Mouse (Mus musculus) 3T3-L1 (cell line): ENCODE data around the gene Tenm3.

Source experiments
- DNase-seq: peaks from one replicate; pipeline ENCODE4 v3.0.0-alpha.2; 2015; ENCODE audit warnings: low read depth, low spot score

Gene Tenm3

DNA sequence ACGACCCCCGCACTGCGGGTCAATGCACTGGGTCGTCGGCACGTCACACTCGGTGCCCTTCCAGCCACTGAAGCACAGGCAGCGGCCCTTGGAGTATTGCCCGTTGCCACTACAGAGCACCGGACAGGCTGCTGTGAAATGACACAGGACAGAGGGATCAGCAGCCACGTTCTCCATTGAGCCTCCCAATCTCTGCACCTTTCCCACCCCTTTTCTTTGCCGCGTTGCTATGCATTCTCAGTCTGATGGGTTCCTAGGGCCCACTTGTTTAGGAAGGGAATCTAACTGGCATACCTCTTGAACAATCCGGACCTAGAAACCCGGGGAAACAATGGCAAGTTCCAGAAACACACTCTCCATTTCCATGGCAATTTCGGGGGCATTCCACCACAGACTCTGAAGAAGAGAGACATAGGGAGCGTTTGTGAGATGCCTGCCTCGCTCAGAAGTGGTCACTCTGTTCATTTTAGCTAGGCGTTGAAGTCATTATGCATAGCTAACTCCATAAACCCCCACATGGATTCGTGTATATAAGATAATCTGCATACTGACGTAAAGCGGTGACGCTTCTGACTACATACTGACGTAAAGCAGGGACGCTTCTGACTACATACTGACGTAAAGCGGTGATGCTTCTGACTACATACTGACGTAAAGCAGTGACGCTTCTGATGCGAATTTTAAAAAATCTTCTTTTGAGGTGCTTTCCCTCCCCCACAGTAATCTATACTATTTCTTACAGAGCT, 501.3 kb downstream of the Tenm3 start:
- DNase-seq = no peak

DNA sequence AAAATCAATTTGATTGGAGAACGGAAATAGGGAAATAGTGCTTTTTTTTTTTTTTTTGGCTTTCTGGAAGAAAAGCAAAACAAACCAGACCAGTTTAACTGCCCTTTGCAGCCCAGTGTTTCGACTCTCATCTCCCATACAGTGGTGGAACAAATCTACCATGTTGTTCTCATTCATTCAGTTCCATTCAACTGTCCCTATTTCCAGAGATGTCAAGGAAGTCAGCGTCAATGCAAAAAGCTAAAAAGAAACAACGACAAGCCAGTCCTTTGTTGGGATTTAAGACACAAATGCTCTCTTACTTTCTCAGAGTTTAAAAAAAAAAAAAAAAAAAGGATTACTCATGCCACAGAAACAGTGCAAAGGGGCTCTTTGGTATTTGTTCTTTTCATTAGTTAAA, 502.1 kb downstream of the Tenm3 start:
- DNase-seq = no peak

DNA sequence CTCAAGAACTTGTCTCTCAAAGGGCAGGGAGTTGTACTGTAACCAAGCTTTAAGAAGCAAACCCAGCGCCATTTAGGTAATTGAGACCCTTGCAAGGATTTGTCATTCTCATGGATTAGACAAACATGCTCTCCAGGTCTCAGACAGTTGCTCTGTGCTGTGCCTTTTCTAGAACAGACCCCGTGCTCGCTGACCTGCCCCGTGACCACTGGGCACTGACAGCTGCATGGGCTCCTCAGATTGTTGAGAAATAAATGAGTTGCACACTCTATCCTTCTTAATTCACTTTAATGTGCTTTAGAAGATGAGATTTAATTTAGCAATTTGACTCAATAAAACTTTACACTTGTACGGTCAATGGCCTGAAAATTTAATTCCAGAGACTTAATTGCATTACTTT, 502.5 kb downstream of the Tenm3 start:
- DNase-seq = no peak

- no peak for DNase-seq
Observed at GRCm38 (mm10) chr8:48322655-48323265, 521.0 kb downstream of the Tenm3 start.

DNA sequence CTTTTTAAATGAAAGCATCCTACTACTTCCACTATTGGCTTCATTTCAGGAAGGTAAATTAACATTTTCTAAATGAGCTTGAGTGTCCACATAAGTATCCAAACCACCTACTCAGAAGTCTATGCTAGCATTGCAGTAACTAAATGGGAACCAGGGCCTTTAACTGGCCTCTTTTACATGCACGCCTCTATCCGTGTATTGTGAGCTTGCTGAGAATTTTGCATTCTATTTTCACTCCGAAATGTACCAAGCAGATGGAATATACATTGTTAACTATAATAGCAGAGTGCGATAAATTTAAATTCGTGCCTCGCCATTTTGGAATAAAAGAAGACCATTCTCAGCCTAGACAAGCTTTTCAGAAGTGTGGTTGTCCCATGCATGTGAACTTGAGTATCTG, 521.5 kb downstream of the Tenm3 start:
- no peak for DNase-seq

DNA sequence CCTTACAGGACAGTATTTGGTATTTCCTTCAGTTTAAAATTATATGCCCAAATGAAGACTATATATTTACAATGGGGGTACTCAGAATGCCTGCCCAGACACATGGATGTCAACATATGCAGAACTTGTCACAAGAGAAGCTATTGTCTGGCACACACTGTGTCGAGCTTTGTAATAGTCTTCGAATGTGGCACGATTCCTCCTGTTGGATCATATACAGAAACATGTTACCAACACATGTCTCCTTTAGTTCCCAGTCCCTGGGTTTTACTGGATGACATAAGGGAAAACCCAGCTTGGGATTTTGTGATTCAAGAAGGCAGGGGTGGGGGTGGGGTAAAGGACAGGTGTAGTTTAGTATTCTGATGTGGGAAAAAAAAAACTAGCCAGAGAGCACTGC, 524.1 kb downstream of the Tenm3 start:
- no peak for DNase-seq

DNA sequence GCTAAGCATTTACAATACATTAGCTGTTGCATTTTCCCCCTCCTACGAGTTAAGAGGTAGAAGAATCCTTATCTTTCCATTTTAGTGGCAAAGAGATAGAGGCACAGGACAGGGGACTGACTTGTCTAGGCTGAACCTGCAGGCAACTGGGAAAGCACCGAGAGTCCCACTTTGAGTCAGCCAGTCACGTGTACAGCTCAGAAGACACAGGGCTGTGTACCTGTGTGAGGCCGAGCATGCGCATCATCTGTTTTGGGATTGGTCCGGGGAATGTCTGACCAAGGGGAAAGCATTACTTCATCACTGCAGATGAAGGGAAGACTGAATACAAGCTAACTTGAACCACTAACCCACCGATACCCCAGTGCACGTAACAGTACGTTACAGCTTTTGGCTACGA, 526.3 kb downstream of the Tenm3 start:
- DNase-seq = no peak

DNA sequence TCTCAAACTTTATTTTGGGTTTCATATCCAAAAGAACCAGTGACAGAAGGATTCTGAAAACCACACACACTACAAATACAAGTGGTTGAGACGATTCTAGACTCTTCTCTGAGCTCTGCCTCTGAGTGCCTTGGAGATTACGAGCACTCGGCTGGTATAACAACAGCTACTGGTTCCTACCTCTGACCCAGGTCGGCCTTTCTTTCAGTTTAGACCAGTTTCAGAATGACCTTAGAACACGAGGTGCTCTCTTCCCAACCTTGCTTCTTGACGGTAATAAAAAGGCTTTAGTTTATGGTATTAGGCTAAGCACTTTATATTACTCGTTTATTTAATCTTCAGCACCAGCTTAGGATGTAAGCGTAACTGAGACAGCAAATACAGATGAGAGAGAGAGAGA, 528.1 kb downstream of the Tenm3 start:
- DNase-seq = no peak

GRCm38 (mm10) chr8:48313985-48314368, 529.8 kb downstream of the Tenm3 start:
- no peak for DNase-seq

DNA sequence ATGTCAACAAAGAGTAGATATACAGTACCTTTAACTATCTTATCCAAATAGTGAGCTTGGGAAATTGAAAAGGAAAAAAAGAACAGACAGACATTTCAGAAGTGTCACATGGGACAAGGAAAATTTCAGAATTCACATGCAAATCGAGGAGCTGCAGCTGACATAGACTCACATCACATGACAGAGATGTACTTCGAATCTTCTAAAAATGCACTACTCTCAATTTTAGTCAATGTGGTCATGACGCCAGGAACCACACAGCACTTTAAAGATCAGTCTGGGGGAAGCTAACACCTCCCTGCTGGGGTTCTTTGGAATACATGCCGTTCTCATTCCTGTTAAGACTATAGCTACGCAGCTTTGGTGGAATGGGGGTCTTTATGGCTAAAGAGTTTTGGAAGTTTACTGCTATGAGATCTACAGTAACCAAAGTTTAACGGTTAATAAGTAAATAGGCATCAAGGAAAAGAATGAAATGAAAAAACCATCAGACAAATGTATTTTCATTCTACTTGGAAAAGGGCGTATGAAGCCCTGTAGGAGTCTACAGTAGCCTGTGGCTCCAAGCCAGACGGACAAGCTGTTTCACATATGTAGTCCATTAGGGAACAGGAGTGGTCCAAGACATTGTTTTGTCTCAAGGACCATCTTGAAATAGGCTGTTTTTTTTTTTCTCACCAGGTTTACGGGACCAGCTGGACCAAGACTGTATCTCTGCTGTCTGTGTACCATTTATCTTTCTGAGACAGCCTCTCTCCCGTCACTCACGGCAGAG, 530.4 kb downstream of the Tenm3 start:
- DNase-seq = no peak

- peak; percentile 2 for DNase-seq
Observed at GRCm38 (mm10) chr8:48311706-48312105, 532.0 kb downstream of the Tenm3 start.

- DNase-seq = no peak
Observed at GRCm38 (mm10) chr8:48310240-48310849, 533.4 kb downstream of the Tenm3 start.

DNA sequence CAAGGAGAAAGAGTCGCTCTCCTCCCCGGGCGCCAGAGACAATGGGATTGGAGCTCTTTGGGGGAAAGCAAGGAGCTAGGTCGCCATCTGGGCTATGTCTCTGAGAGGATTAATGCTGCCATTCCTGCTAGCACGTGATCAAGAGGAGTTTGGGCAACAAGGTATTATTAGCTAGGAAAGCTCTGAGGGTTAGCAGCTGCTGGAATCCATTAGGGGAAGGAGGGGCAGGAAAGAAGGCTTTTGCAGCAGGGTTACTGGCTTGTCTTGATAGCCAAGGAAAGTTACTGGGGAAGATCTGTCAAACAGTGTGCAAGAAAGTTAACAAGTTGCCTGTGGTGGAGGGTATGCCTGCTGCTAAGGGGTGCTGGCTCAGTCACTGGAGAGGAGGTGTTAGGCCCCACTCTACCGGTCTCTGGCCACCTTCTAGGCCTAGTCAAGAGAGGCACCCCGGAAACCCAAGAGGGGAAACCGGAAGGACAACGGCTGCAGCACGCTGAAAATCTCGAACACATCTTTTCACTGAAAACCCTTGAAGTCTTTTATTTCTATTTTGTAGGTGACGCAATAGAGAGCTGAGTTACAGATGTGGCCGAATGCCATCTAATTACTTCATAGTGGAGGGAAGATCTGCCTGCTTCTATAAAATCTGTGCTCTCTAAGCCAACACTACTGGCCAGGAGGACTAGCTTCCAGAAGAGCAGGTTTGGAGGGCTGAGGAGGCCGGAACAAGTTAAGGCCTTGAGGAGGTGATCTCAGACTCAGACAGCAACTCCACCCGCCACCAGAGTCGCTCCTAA, 534.4 kb downstream of the Tenm3 start:
- peak; percentile 2 for DNase-seq

DNA sequence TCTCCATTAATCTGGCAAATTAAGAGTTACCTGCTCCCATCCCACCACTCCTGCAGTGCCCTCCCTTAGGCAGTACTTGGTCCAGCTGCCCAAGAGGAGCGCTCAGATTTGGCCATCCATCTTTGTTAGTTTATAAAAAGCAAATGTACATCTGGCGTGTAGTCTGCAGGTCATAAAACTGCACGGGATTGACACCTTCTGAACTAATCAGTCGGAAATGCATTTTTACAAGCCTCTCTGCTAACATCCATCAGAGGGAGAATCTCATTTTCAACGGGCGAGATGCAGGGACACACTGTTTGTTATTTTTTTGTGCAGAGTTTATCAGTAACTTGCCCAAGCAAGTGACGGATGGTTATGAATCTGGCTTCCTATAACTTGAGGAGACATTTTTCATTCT, 539.5 kb downstream of the Tenm3 start:
- no peak for DNase-seq

GRCm38 (mm10) chr8:48300613-48301037, 543.1 kb downstream of the Tenm3 start:
- no peak for DNase-seq

DNA sequence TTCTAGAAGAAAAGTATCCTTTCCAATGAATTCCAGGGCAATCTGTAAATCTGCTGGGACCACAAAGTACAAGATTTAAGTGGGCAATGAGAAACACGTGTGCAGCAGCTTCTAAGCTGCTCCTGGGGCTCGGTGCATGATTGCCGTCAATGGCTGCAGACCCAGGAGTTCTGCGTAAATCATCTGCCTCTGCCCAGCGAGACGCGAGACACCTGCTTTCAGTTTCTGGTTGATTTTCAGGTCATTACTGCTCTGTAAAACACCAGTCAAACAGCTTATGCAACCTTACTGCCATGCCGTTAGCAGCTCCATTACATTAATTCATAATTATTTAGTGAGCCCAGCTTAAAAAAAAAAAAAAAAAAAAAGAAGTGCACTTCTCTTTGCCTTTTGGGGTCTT, 543.7 kb downstream of the Tenm3 start:
- DNase-seq = no peak

GRCm38 (mm10) chr8:48299341-48299740, 544.4 kb downstream of the Tenm3 start:
- DNase-seq = no peak

DNA sequence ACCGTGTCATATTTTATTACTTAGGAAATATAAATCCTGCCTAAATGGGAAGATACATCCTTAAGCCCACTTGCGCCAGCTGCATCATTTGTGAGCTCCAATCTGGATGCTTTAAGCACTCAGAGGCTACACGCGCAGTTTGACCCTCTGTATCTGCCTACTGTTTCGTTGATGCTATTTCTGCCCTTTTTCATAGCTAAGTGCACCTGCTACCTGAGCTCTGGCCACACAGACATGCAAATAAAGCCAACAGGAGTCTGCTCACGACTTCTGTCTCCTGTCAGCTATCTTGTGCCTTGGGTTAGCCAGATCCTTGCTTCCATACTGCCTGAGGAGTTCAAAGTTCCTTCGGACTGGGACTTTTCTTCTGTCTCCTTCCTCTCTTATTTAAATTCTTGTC, 547.4 kb downstream of the Tenm3 start:
- DNase-seq = no peak

DNA sequence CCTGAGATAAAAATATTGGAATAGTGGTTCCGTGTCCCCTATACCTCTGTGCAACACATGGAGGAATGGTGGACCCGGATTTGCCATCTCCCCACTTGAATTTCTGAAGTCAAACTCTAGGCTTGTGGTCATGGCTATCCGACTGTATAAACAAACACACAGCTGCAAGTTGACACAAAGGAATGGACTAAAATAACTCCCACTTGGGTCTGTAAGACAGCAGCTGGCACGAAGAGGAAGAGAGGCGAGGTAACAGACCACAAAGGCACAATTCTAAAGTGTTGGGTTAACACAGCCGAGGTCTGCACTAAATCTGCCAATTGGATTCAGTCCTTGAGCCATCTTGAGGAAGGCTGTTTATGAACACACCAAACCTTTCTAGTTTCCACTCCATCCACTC, 548.2 kb downstream of the Tenm3 start:
- no peak for DNase-seq

- no peak for DNase-seq
Observed at GRCm38 (mm10) chr8:48293797-48294196, 550.0 kb downstream of the Tenm3 start.

- DNase-seq = no peak
Observed at GRCm38 (mm10) chr8:48285432-48285831, 558.3 kb downstream of the Tenm3 start.

- DNase-seq = no peak
Observed at GRCm38 (mm10) chr8:48281855-48282254, 561.9 kb downstream of the Tenm3 start.
